Mouse (Mus musculus) erythroblast, embryonic 14.5 days (primary cell): ENCODE results near the gene Gpr146.

Experiments used
- GATA1 ChIP-seq: IDR thresholded peaks from 2 replicates; pipeline ENCODE4 v1.6.1; 2012; ENCODE audit warnings: low read length, inconsistent platforms, mixed read lengths
- TAL1 ChIP-seq: IDR thresholded peaks from 3 replicates; pipeline ENCODE4 v1.6.1; 2012; ENCODE audit warnings: low read length, inconsistent platforms, mixed read lengths

- TF ChIP-seq TAL1 (no peak), GATA1 (no peak)
Observed at GRCm38 (mm10) chr5:139432747-139433508, 55.4 kb downstream of the Gpr146 start.
